Mouse (Mus musculus) limb, embryonic 15.5 days (tissue): Measurements from ENCODE around the gene Uchl4. TPM values are rescaled to one million over a fixed set of nuclear protein-coding genes. Genes with fewer than 3 reads are reported as not detected.
A peak's percentile ranks its signal among the peaks of the same experiment; 100 is the strongest.

ENCODE experiments used
- ATAC-seq: fragments of 200-750 bp; cut with Nextera tagmentation; 2 replicates; pipeline ENCODE4 v1.8.0; 2017; ENCODE audit warnings: low read depth, moderate TSS enrichment; ENCODE audit not compliant: insufficient number of reproducible peaks, low FRiP score, low TSS enrichment
- H3K27ac ChIP-seq: fragments of 300-500 bp; sonication (generic); 2 replicates; pipeline ENCODE4 v1.5.1; 2015; ENCODE audit warnings: moderate library complexity, mild to moderate bottlenecking, inconsistent platforms
- H3K27me3 ChIP-seq: fragments of 300-500 bp; sonication (generic); 2 replicates; pipeline ENCODE4 v1.6.1; 2015; ENCODE audit warnings: inconsistent platforms
- H3K36me3 ChIP-seq: fragments of 300-500 bp; sonication (generic); 2 replicates; pipeline ENCODE4 v1.6.1; 2015; ENCODE audit warnings: inconsistent platforms
- H3K4me1 ChIP-seq: fragments of 300-500 bp; sonication (generic); 2 replicates; pipeline ENCODE4 v1.6.1; 2015; ENCODE audit warnings: inconsistent platforms
- H3K4me2 ChIP-seq: fragments of 300-500 bp; sonication (generic); 2 replicates; pipeline ENCODE4 v1.6.1; 2015; ENCODE audit warnings: mild to moderate bottlenecking, inconsistent platforms
- H3K4me3 ChIP-seq: fragments of 300-500 bp; sonication (generic); 2 replicates; pipeline ENCODE4 v1.5.1; 2015; ENCODE audit warnings: mild to moderate bottlenecking, inconsistent platforms
- H3K9ac ChIP-seq: fragments of 300-500 bp; sonication (generic); 2 replicates; pipeline ENCODE4 v1.6.1; 2015; ENCODE audit warnings: inconsistent platforms
- H3K9me3 ChIP-seq: fragments of 300-500 bp; sonication (generic); 2 replicates; pipeline ENCODE4 v1.6.1; 2016; ENCODE audit warnings: inconsistent platforms
- WGBS: fragments of 180-500 bp; shearing (Covaris S2); methylation state at CpG from one replicate; pipeline ENCODE4 v1.1.7; 2015; 5-methylcytosine and 5-hydroxymethylcytosine counted together
- microRNA-seq: library from miRNA; unstranded; fragments of <30 nt; microRNA quantifications from one replicate; pipeline ENCODE4, GENCODE M21; 2016
- polyA plus RNA-seq: library from polyadenylated mRNA; unstranded; fragments of >200 nt; fragmentation: Nextera tagmentation; extraction: Ambion mirVana; gene quantifications from 2 replicates; pipeline ENCODE4 v1.2.1, GENCODE M21; 2015

Gene Uchl4
- polyA plus RNA-seq, 1 experiment from 2014 or later: 2.5 TPM

GRCm38 (mm10) chr9:64278665-64279310 lies 43.8 kb downstream of the Uchl4 start:
- no peaks in the 10 kb centered on the region for H3K9me3 ChIP-seq
- H3K4me3 ChIP-seq: no peak overlapping the region
- ATAC-seq: no peak
- 90% methylated on average over 6 of the region's 6 CpGs for WGBS
- H3K27me3 ChIP-seq: no peaks in the 10 kb centered on the region
- no peak overlapping the region for H3K4me2 ChIP-seq
- no peaks in the 10 kb centered on the region for H3K36me3 ChIP-seq
- H3K27ac ChIP-seq: no peak overlapping the region
- peaks cover 7% of the 10 kb centered on the region for H3K4me1 ChIP-seq
- no peak overlapping the region for H3K9ac ChIP-seq

GRCm38 (mm10) chr9:64281105-64281780 lies 46.2 kb downstream of the Uchl4 start, which contains the start of gene Tipin:
Tipin (plus strand) TSS chr9:64281581.
- Histone ChIP-seq H3K4me3 (peak within 1 kb of the TSS; percentile 91), H3K4me2 (peak within 1 kb of the TSS; percentile 47), H3K27ac (peak within 1 kb of the TSS; percentile 97), H3K9me3 (no peaks in the 10 kb centered on the region), H3K27me3 (no peaks in the 10 kb centered on the region), H3K36me3 (no peaks in the 10 kb centered on the region), H3K4me1 (peaks cover 7% of the 10 kb centered on the region), H3K9ac (peak within 1 kb of the TSS; percentile 93)
- ATAC-seq: peak; percentile 91
- WGBS: 2% methylated on average over 46 of the region's 46 CpGs

GRCm38 (mm10) chr9:64281781-64282178 lies 46.8 kb downstream of the Uchl4 start:
- peak overlapping the region; percentile 91 for H3K4me3 ChIP-seq
- WGBS: under 1% methylated on average over 24 of the region's 24 CpGs

GRCm38 (mm10) chr9:64282404-64282987 lies 47.5 kb downstream of the Uchl4 start:
- WGBS: 47% methylated on average over 5 of the region's 5 CpGs

More at GRCm38 (mm10) chr9:64281781-64282178, 46.8 kb downstream of the Uchl4 start:
- peak overlapping the region; percentile 93 for H3K9ac ChIP-seq
- no peak; the same call in 1 of the 2 replicates for ATAC-seq
- H3K9me3 ChIP-seq: no peaks in the 10 kb centered on the region
- peaks cover 7% of the 10 kb centered on the region for H3K4me1 ChIP-seq
- H3K4me2 ChIP-seq: peak overlapping the region; percentile 47
- H3K27me3 ChIP-seq: no peaks in the 10 kb centered on the region
- H3K36me3 ChIP-seq: no peaks in the 10 kb centered on the region
- H3K27ac ChIP-seq: peak overlapping the region; percentile 97

More at GRCm38 (mm10) chr9:64282404-64282987, 47.5 kb downstream of the Uchl4 start:
- Histone ChIP-seq H3K4me3 (peak overlapping the region; percentile 91), H3K9ac (peak overlapping the region; percentile 93), H3K27ac (peak overlapping the region; percentile 97; the same call in 1 of the 2 replicates), H3K4me1 (peaks cover 7% of the 10 kb centered on the region), H3K4me2 (peak overlapping the region; percentile 47), H3K9me3 (no peaks in the 10 kb centered on the region), H3K36me3 (no peaks in the 10 kb centered on the region), H3K27me3 (no peaks in the 10 kb centered on the region)
- ATAC-seq: no peak

Small RNA genes lying within 50 kb of the gene (microRNA-seq; reads per million reads assigned to microRNA genes)
- gene Gm24106: not detected

Other genes starting within 250 kb of the Uchl4 start
- gene Smad6, start 213.1 kb upstream of the Uchl4 start, polyA plus RNA-seq: 7.1 and 9.4 TPM in 2 replicates
- 0.13 TPM in 1 of 2 replicates, not detected in the other for gene Lctl, start 118.1 kb upstream of the Uchl4 start, polyA plus RNA-seq
- 17.1 and 17.3 TPM in 2 replicates for gene Zwilch, start 62.1 kb upstream of the Uchl4 start, polyA plus RNA-seq
- 1,189 and 1,208 TPM in 2 replicates for gene Rpl4, start 61.8 kb upstream of the Uchl4 start, polyA plus RNA-seq
- gene Snapc5, start 55.9 kb upstream of the Uchl4 start, polyA plus RNA-seq: 30.3 and 31.1 TPM in 2 replicates
- gene Map2k1, start 18.4 kb downstream of the Uchl4 start, polyA plus RNA-seq: 80.6 and 95.9 TPM in 2 replicates
- 164 and 174 TPM in 2 replicates for gene Tipin, start 46.4 kb downstream of the Uchl4 start, polyA plus RNA-seq
- 16.9 and 19.3 TPM in 2 replicates for gene Dis3l, start 106.1 kb downstream of the Uchl4 start, polyA plus RNA-seq
- gene Megf11, start 150.4 kb downstream of the Uchl4 start, polyA plus RNA-seq: 0.83 and 1.3 TPM in 2 replicates